Mouse (Mus musculus) urinary bladder, postnatal 0 days (tissue): ENCODE measurements around the gene 4930512M02Rik. TPM values are rescaled to one million over a fixed set of nuclear protein-coding genes. Genes with fewer than 3 reads are reported as not detected.

Source experiments
- polyA plus RNA-seq: library from polyadenylated mRNA; unstranded; fragments of >200 nt; fragmentation: Nextera tagmentation; extraction: Ambion mirVana; gene quantifications from 2 replicates; pipeline ENCODE4 v1.2.1, GENCODE M21; 2015

The 4930512M02Rik gene
- not detected in 2 replicates for polyA plus RNA-seq

DNA sequence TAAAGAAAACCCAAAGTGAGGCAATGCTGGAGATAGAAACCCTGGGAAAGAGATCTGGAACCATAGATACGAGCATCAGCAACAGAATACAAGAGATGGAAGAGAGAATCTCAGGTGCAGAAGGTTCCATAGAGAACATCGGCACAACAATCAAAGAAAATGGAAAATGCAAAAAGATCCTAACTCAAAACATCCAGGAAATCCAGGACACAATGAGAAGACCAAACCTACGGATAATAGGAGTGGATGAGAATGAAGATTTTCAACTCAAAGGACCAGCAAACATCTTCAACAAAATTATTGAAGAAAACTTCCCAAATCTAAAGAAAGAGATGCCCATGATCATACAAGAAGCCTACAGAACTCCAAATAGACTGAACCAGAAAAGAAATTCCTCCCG lies at the start of gene 4930512M02Rik:
4930512M02Rik (minus strand) TSS at position 101 of the 400 bp plus-strand sequence.

Other genes with a start within 250 kb of the 4930512M02Rik start
- gene Spata48, start 165.7 kb downstream of the 4930512M02Rik start, polyA plus RNA-seq = 0.60 and 0.88 TPM in 2 replicates
- gene Zpbp, start 165.4 kb downstream of the 4930512M02Rik start, polyA plus RNA-seq = 0.23 and 0.46 TPM in 2 replicates
- 0.82 and 2.0 TPM in 2 replicates for gene Ikzf1, start 57.2 kb upstream of the 4930512M02Rik start, polyA plus RNA-seq
- gene Fignl1, start 181.1 kb upstream of the 4930512M02Rik start, polyA plus RNA-seq = 12.1 and 16.2 TPM in 2 replicates